Mouse (Mus musculus) spleen, adult 2 months (tissue): ENCODE measurements around the gene C1s1.

ENCODE experiments used
- CTCF ChIP-seq: fragments of 200-500 bp; IDR thresholded peaks from 2 replicates; pipeline ENCODE4 v1.5.1; 2011; ENCODE audit warnings: mild to moderate bottlenecking, inconsistent platforms; ENCODE audit not compliant: insufficient read depth, insufficient read length, insufficient replicate concordance; ENCODE audit errors: extremely low read depth
- POLR2A ChIP-seq: fragments of 200-500 bp; IDR thresholded peaks from 2 replicates; pipeline ENCODE4 v1.6.1; 2011; ENCODE audit warnings: low read depth, low read length, inconsistent platforms

DNA sequence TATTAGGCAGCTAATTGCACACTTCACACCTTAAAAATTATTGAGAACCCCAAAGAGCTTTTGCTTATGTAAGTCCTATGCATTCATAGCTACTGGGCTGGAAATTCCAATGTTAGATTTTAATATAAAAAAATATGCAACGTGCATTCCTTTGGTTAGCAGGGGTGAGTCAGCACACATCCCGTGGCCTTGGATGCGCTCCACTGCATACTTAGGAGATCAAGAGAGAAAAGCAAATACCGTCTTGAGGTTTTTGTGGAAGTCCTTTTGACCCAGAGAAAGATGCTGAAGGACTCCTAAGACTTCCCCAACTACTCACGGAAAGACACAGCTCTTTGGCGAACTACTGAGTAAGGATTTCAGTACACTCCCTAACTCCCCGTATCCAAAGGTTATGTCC is 57.3 kb downstream of the C1s1 start:
- TF ChIP-seq CTCF (no peak), POLR2A (no peak)
